Mouse (Mus musculus) right cerebral cortex, postnatal 14 days (tissue): ENCODE results near the gene Idh3a.

Source experiments
- DNase-seq: peaks from one replicate; pipeline ENCODE4 v3.0.0; 2022

Idh3a gene

GRCm38 (mm10) chr9:54652778-54653177 is 66.6 kb downstream of the Idh3a start:
- DNase-seq: no peak
